Mouse (Mus musculus): ENCODE results near the gene Mlec. TPM values are rescaled to one million over a fixed set of nuclear protein-coding genes. Genes with fewer than 3 reads are reported as not detected.
A peak's percentile ranks its signal among the peaks of the same experiment; 100 is the strongest.

Mlec gene
- polyA plus RNA-seq, 1 experiment, result 80.2 TPM

- under 1% methylated on average over 24 of the region's 24 CpGs for WGBS
- Histone ChIP-seq H3K4me1 (ENCODE audit: control insufficient read depth, insufficient read depth, low read length) (peaks cover 29% of the 10 kb centered on the region), H3K27me3 (ENCODE audit: control insufficient read depth, insufficient read depth, low read length) (no peaks in the 10 kb centered on the region), H3K27ac (ENCODE audit: insufficient read depth, low read length) (peak overlapping the region; percentile 76), H3K4me3 (replicated peaks; ENCODE audit: insufficient read depth, low read depth, low read length) (peak overlapping the region; percentile 0)
- TF ChIP-seq CTCF (IDR thresholded peaks at IDR 0.05; ENCODE audit: borderline replicate concordance, insufficient read depth, low read depth, low read length) (peak; percentile 96), POLR2A (IDR thresholded peaks at IDR 0.05; ENCODE audit: borderline replicate concordance, insufficient read depth, low read length) (0 out of 2 replicates have a peak, but pooled peaks have one; percentile 14)
- peak; percentile 88 to 92 for DNase-seq
Observed at GRCm38 (mm10) chr5:115125211-115125871, 32.6 kb downstream of the Mlec start.

- peaks cover 29% of the 10 kb centered on the region for H3K4me1 ChIP-seq (ENCODE audit: control insufficient read depth, insufficient read depth, low read length)
- H3K27me3 ChIP-seq (ENCODE audit: control insufficient read depth, insufficient read depth, low read length), result no peaks in the 10 kb centered on the region
- H3K4me3 ChIP-seq (replicated peaks; ENCODE audit: insufficient read depth, low read depth, low read length), result no peak overlapping the region
- DNase-seq, result no peak
- no peak for TF ChIP-seq POLR2A (IDR thresholded peaks at IDR 0.05; ENCODE audit: borderline replicate concordance, insufficient read depth, low read length)
- no peak for TF ChIP-seq CTCF (IDR thresholded peaks at IDR 0.05; ENCODE audit: borderline replicate concordance, insufficient read depth, low read depth, low read length)
- peak overlapping the region; percentile 76 for H3K27ac ChIP-seq (ENCODE audit: insufficient read depth, low read length)
- 70% methylated on average over 6 of the region's 6 CpGs for WGBS
Observed at GRCm38 (mm10) chr5:115124690-115125089, 33.3 kb downstream of the Mlec start.

GRCm38 (mm10) chr5:115120978-115121377 is 37.0 kb downstream of the Mlec start:
- peak; percentile 69 to 81 for DNase-seq
- TF ChIP-seq POLR2A (IDR thresholded peaks at IDR 0.05; ENCODE audit: borderline replicate concordance, insufficient read depth, low read length), result no peak
- TF ChIP-seq CTCF (IDR thresholded peaks at IDR 0.05; ENCODE audit: borderline replicate concordance, insufficient read depth, low read depth, low read length), result no peak
- 14% methylated on average over 5 of the region's 5 CpGs for WGBS
- H3K4me1 ChIP-seq (ENCODE audit: control insufficient read depth, insufficient read depth, low read length), result peaks cover 19% of the 10 kb centered on the region
- H3K4me3 ChIP-seq (replicated peaks; ENCODE audit: insufficient read depth, low read depth, low read length), result no peak overlapping the region
- no peaks in the 10 kb centered on the region for H3K27me3 ChIP-seq (ENCODE audit: control insufficient read depth, insufficient read depth, low read length)
- peak overlapping the region; percentile 4 for H3K27ac ChIP-seq (ENCODE audit: insufficient read depth, low read length)

GRCm38 (mm10) chr5:115118961-115119570 is 38.9 kb downstream of the Mlec start, which contains the start of gene Acads:
Gene Acads (minus strand): TSS chr5:115119346.
- 9% methylated on average over 39 of the region's 39 CpGs for WGBS
- H3K4me3 ChIP-seq (replicated peaks; ENCODE audit: insufficient read depth, low read depth, low read length), result peak within 1 kb of the TSS; percentile 54
- no peak within 1 kb of the TSS for H3K27ac ChIP-seq (ENCODE audit: insufficient read depth, low read length)
- peaks cover 7% of the 10 kb centered on the region; the same call in 1 of the 2 replicates for H3K4me1 ChIP-seq (ENCODE audit: control insufficient read depth, insufficient read depth, low read length)
- H3K27me3 ChIP-seq (ENCODE audit: control insufficient read depth, insufficient read depth, low read length), result no peaks in the 10 kb centered on the region
- DNase-seq, result peak; percentile 60 to 64
- TF ChIP-seq CTCF (IDR thresholded peaks at IDR 0.05; ENCODE audit: borderline replicate concordance, insufficient read depth, low read depth, low read length) (no peak), POLR2A (IDR thresholded peaks at IDR 0.05; ENCODE audit: borderline replicate concordance, insufficient read depth, low read length) (no peak)

GRCm38 (mm10) chr5:115117467-115117866 is 40.5 kb downstream of the Mlec start:
- Histone ChIP-seq H3K27me3 (ENCODE audit: control insufficient read depth, insufficient read depth, low read length) (no peaks in the 10 kb centered on the region), H3K27ac (ENCODE audit: insufficient read depth, low read length) (no peak overlapping the region), H3K4me1 (ENCODE audit: control insufficient read depth, insufficient read depth, low read length) (peaks cover 7% of the 10 kb centered on the region; the same call in 1 of the 2 replicates), H3K4me3 (replicated peaks; ENCODE audit: insufficient read depth, low read depth, low read length) (no peak overlapping the region)
- TF ChIP-seq CTCF (IDR thresholded peaks at IDR 0.05; ENCODE audit: borderline replicate concordance, insufficient read depth, low read depth, low read length) (no peak), POLR2A (IDR thresholded peaks at IDR 0.05; ENCODE audit: borderline replicate concordance, insufficient read depth, low read length) (no peak)
- no peak for DNase-seq
- WGBS, result 93% methylated on average over 13 of the region's 13 CpGs

- Histone ChIP-seq H3K4me1 (ENCODE audit: control insufficient read depth, insufficient read depth, low read length) (peaks cover 7% of the 10 kb centered on the region; the same call in 1 of the 2 replicates), H3K27ac (ENCODE audit: insufficient read depth, low read length) (no peak overlapping the region), H3K27me3 (ENCODE audit: control insufficient read depth, insufficient read depth, low read length) (no peaks in the 10 kb centered on the region), H3K4me3 (replicated peaks; ENCODE audit: insufficient read depth, low read depth, low read length) (no peak overlapping the region)
- no peak for TF ChIP-seq POLR2A (IDR thresholded peaks at IDR 0.05; ENCODE audit: borderline replicate concordance, insufficient read depth, low read length)
- TF ChIP-seq CTCF (IDR thresholded peaks at IDR 0.05; ENCODE audit: borderline replicate concordance, insufficient read depth, low read depth, low read length), result no peak
- 95% methylated on average over 3 of the region's 3 CpGs for whole genome bisulfite sequencing
- no peak for DNase-seq
Observed at GRCm38 (mm10) chr5:115116426-115116825, 41.6 kb downstream of the Mlec start.

- WGBS, result 95% methylated on average over 8 of the region's 8 CpGs
- Histone ChIP-seq H3K4me3 (replicated peaks; ENCODE audit: insufficient read depth, low read depth, low read length) (no peak overlapping the region), H3K27me3 (ENCODE audit: control insufficient read depth, insufficient read depth, low read length) (no peaks in the 10 kb centered on the region), H3K4me1 (ENCODE audit: control insufficient read depth, insufficient read depth, low read length) (no peaks in the 10 kb centered on the region; the same call in 1 of the 2 replicates), H3K27ac (ENCODE audit: insufficient read depth, low read length) (no peak overlapping the region)
- TF ChIP-seq POLR2A (IDR thresholded peaks at IDR 0.05; ENCODE audit: borderline replicate concordance, insufficient read depth, low read length) (no peak), CTCF (IDR thresholded peaks at IDR 0.05; ENCODE audit: borderline replicate concordance, insufficient read depth, low read depth, low read length) (no peak)
- no peak for DNase-seq
Observed at GRCm38 (mm10) chr5:115114501-115114900, 43.5 kb downstream of the Mlec start.

GRCm38 (mm10) chr5:115113244-115113643 is 44.7 kb downstream of the Mlec start:
- Histone ChIP-seq H3K4me1 (ENCODE audit: control insufficient read depth, insufficient read depth, low read length) (no peaks in the 10 kb centered on the region; the same call in 1 of the 2 replicates), H3K27ac (ENCODE audit: insufficient read depth, low read length) (no peak overlapping the region), H3K4me3 (replicated peaks; ENCODE audit: insufficient read depth, low read depth, low read length) (no peak overlapping the region), H3K27me3 (ENCODE audit: control insufficient read depth, insufficient read depth, low read length) (no peaks in the 10 kb centered on the region)
- no peak for DNase-seq
- TF ChIP-seq CTCF (IDR thresholded peaks at IDR 0.05; ENCODE audit: borderline replicate concordance, insufficient read depth, low read depth, low read length) (no peak), POLR2A (IDR thresholded peaks at IDR 0.05; ENCODE audit: borderline replicate concordance, insufficient read depth, low read length) (no peak)
- WGBS, result 97% methylated on average over 12 of the region's 12 CpGs

All from cerebellum, adult 2 months (tissue).